Mouse (Mus musculus) monocyte, adult 2 months (primary cell): ENCODE results near the gene Gbp5.
A peak's percentile ranks its signal among the peaks of the same experiment; 100 is the strongest.
"Not testable (repeated sequence)": the region's sequence is repeated elsewhere in the genome, so short reads cannot be mapped to it uniquely, and the experiment has no call there.

Experiments used
- DNase-seq, 2 experiments: peaks; one replicate each; pipeline ENCODE4 v3.0.0; 2022; ENCODE audit warnings: low spot score in 2 of 2, low read depth in 1 of 2

The Gbp5 gene

GRCm38 (mm10) chr3:142541391-142541790, 47.6 kb downstream of the Gbp5 start:
- DNase-seq, result no peak

DNA sequence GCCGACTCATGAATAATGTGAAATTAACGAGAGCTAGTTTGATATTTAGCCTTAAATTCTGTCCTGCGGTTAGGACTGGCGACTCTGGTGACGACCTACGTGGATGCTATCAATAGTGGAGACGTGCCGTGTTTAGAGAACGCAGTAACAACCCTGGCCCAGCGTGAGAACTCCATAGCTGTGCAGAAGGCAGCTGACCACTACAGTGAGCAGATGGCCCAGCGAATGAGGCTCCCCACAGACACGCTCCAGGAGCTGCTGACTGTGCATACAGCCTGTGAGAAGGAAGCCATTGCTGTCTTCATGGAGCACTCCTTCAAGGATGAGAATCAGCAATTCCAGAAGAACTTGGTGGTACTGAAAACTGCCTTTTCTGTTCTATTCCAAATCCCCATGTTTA, 49.0 kb downstream of the Gbp5 start:
- not testable (repeated sequence) for DNase-seq

DNA sequence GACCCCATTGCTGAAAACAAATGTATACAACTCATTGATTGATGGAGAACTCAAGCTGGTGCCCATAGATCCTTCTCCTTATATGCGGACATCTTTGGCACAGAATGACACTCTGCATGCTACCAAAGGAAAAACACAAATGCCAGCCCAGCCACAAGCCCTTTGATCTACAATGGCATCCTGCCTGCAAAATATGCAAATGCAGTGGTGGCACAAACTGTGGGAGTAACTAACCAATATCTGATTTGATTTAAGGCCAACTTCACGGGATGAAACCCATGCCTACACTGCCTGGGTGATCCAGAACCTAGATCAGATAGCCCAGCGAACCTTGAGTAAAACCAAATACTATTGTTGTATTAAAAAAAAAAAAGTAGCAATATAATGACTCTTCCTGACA, 52.9 kb downstream of the Gbp5 start:
- DNase-seq, result no peak

DNA sequence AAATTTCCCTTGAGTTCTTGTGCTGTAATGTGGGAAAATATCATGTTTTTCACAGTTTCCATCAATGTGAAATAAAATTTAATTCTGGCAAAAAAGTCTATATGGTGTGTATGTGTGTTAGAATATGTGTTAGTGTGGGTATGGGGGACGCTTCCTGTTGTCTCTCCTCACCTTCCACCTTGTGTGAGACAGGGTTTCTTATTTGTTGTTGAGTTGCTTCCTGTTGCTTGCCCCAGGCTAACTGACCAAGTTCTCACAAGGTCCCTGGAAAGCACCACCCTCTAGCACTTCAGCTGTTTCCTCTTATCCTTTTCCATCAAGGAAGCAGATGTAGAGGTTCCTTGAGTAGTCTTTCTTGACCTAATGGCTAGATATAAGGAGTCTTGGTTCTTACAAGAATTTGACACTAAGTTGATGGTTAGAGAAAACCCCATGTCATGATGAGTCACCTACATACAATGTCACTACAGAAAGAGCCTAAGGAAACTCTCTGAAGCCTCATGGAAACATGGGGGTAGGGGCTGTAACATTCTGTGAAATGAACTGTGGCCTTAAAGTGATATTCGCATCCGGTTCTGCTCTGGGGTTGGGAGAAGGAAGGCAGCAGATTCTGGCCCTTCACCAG, 56.4 kb downstream of the Gbp5 start:
- no peak for DNase-seq

- no peak for DNase-seq
Measured at GRCm38 (mm10) chr3:142554601-142555000, 60.8 kb downstream of the Gbp5 start.

DNA sequence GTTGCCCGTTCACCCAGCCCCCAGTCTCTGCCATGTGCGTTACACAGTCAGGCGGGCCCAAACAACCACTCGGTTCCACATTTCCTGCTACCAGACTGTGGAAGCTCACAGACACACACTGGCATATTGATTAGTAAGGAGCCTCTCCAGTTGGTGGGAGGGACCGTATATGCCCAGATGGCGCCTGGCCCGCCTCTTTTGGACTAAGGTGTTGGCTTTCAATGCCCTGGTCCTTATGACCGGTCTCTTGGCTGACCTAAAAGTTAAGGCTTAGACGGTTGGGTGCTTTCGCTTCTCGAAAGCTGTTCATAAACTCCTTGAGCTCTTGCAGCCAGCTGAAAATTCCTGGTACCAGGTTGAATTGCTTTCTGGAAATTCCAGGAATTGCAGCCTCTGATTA, 61.8 kb downstream of the Gbp5 start:
- DNase-seq, result no peak

- DNase-seq, result no peak
Measured at GRCm38 (mm10) chr3:142559632-142560228, 66.0 kb downstream of the Gbp5 start, which contains the start of gene Gbp3. TSS of gene Gbp3 (plus strand) at chr3:142560026.

DNA sequence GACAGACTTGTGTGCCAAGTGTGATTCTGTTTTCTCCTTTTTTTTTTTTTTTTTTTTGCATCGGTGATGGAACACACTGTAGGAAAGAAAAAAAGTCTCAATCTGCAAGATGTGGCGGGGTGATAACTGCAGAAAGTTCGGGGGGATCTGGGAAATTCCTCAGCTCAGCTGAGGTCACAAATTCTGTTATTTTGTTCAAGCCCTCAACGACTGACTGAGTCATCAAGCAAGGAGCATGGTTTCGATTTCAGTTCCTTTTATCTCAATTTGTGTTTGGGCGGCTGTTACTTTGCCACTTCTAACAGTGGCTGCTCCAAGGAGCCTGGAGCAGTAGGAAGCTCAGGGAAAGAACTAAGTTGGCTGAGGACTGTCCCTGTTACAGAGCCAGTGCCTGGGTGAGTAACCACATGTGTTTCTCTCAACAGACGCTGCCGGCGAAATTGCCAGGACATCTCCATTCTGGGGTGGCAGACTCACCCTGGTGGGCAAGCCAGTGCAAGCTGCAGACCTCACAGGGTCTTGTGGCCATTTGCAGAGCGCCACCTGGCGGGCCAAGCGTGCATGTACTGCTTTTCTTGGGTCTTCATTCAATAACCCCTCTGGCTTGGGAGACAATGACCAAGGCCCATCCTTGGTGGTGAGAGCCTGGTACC, 66.6 kb downstream of the Gbp5 start:
- peak; percentile 48 to 71 for DNase-seq

GRCm38 (mm10) chr3:142561045-142561646, 67.4 kb downstream of the Gbp5 start:
- DNase-seq, result no peak

- no peak for DNase-seq
Measured at GRCm38 (mm10) chr3:142561666-142562065, 67.9 kb downstream of the Gbp5 start.

GRCm38 (mm10) chr3:142567490-142567889, 73.7 kb downstream of the Gbp5 start:
- DNase-seq, result not testable (repeated sequence)

DNA sequence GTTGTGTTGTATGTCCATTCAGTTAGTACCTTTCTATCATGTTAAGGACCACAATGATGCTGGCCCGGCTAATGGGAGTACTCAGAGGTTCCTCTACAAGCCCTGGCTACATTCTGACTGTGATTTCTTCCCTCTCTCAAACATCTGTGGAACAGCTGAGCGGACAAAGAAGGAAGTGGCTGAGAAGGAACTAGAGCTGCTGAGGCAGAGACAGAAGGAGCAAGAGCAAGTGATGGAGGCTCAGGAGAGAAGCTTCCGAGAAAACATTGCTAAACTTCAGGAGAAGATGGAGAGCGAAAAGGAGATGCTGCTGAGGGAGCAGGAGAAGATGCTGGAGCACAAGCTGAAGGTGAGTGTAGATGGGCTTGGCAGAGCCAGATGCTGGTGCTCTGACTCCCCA, 77.0 kb downstream of the Gbp5 start:
- no peak for DNase-seq
